Mouse (Mus musculus): Measurements from ENCODE around the gene Ercc8.

DNA sequence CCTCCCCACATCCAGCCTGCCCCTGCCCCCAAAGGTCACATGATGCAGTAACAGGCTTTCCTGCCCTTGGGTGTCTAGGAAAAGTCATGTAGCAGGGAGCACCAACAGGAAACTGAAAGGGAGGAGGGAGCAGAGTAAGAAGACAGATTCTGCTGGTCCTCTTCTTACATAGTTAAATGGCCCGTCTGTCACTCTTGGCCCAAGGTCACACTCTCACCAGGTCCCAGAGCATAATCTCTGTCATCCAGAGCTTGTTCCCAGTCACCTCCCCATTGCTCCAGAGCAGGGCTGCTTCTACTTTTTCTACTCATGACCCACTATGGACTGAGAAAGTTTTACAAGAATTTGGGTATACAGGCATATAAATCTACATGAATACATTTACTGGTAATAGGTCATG lies 40.3 kb upstream of the Ercc8 start:
- TF ChIP-seq CTCF (IDR thresholded peaks at IDR 0.05; ENCODE audit: borderline replicate concordance, extremely low read depth, insufficient read depth, insufficient read length) (no peak), POLR2A (IDR thresholded peaks at IDR 0.05; ENCODE audit: borderline replicate concordance, extremely low read depth, insufficient read depth, insufficient read length, poor library complexity, severe bottlenecking) (no peak)

Measured in brain, embryonic 14.5 days (tissue).